Mouse (Mus musculus) heart, postnatal 0 days (tissue): ENCODE measurements around the gene Pygm. TPM values are rescaled to one million over a fixed set of nuclear protein-coding genes. Genes with fewer than 3 reads are reported as not detected.
A peak's percentile ranks its signal among the peaks of the same experiment; 100 is the strongest.

ENCODE experiments used
- ATAC-seq: fragments of 200-750 bp; cut with Nextera tagmentation; 2 replicates; pipeline ENCODE4 v1.8.0; 2017; ENCODE audit warnings: low read depth, moderate number of reproducible peaks, moderate library complexity; ENCODE audit not compliant: insufficient read depth
- DNase-seq: peaks from one replicate; pipeline ENCODE4 v3.0.0-alpha.2; 2016; ENCODE audit warnings: low spot score
- H3K27ac ChIP-seq: fragments of 300-500 bp; sonication (generic); 2 replicates; pipeline ENCODE4 v1.5.1; 2014; ENCODE audit warnings: low read depth, mild to moderate bottlenecking
- H3K27me3 ChIP-seq: fragments of 300-500 bp; sonication (generic); 2 replicates; pipeline ENCODE4 v1.6.1; 2014; ENCODE audit warnings: low read length, mixed read lengths; ENCODE audit not compliant: control insufficient read depth, insufficient read depth
- H3K36me3 ChIP-seq: fragments of 300-500 bp; sonication (generic); replicated peaks from 2 replicates; pipeline ENCODE4 v1.6.1; 2014; ENCODE audit warnings: low read length, mixed read lengths; ENCODE audit not compliant: control insufficient read depth, insufficient read depth
- H3K4me1 ChIP-seq: fragments of 300-500 bp; sonication (generic); 2 replicates; pipeline ENCODE4 v1.6.1; 2014; ENCODE audit warnings: antibody characterized with exemption; ENCODE audit not compliant: control insufficient read depth, insufficient read depth
- H3K4me2 ChIP-seq: fragments of 300-500 bp; sonication (generic); 2 replicates; pipeline ENCODE4 v1.6.1; 2014; ENCODE audit warnings: low read depth, mild to moderate bottlenecking, low read length, moderate library complexity
- H3K4me3 ChIP-seq: fragments of 300-500 bp; sonication (generic); 2 replicates; pipeline ENCODE4 v1.5.1; 2014; ENCODE audit warnings: low read depth, low read length
- H3K9ac ChIP-seq: fragments of 300-500 bp; sonication (generic); replicated peaks from 2 replicates; pipeline ENCODE4 v1.6.1; 2014; ENCODE audit warnings: low read depth, low read length, mixed read lengths
- H3K9me3 ChIP-seq: fragments of 300-500 bp; sonication (generic); replicated peaks from 2 replicates; pipeline ENCODE4 v1.6.1; 2016; ENCODE audit warnings: low read length; ENCODE audit not compliant: control insufficient read depth
- CTCF ChIP-seq: IDR thresholded peaks from 2 replicates; pipeline ENCODE4 v1.5.1; 2016; ENCODE audit warnings: antibody characterized with exemption, control low read depth, low read depth
- EP300 ChIP-seq: IDR thresholded peaks from 2 replicates; pipeline ENCODE4 v1.6.1; 2016; ENCODE audit warnings: antibody characterized with exemption, low read depth
- WGBS: fragments of 180-500 bp; shearing (Covaris S2); extraction: QIAGEN DNeasy Blood & Tissue Kit; methylation state at CpG from one replicate; pipeline ENCODE4 v1.1.7; 2014; 5-methylcytosine and 5-hydroxymethylcytosine counted together
- polyA plus RNA-seq: library from polyadenylated mRNA; unstranded; fragments of >200 nt; fragmentation: Nextera tagmentation; extraction: Ambion mirVana; gene quantifications from 2 replicates; pipeline ENCODE4 v1.2.1, GENCODE M21; 2015
- total RNA-seq: library from RNA; depleted of rRNA; stranded (reverse); fragments of >200 nt; gene quantifications from 2 replicates; pipeline ENCODE4 v1.2.3, GENCODE M21; 2014; ENCODE audit warnings: low replicate concordance

Pygm gene
- total and polyA plus RNA-seq, 2 experiments from 2014 or later, result 400 to 487 TPM

DNA sequence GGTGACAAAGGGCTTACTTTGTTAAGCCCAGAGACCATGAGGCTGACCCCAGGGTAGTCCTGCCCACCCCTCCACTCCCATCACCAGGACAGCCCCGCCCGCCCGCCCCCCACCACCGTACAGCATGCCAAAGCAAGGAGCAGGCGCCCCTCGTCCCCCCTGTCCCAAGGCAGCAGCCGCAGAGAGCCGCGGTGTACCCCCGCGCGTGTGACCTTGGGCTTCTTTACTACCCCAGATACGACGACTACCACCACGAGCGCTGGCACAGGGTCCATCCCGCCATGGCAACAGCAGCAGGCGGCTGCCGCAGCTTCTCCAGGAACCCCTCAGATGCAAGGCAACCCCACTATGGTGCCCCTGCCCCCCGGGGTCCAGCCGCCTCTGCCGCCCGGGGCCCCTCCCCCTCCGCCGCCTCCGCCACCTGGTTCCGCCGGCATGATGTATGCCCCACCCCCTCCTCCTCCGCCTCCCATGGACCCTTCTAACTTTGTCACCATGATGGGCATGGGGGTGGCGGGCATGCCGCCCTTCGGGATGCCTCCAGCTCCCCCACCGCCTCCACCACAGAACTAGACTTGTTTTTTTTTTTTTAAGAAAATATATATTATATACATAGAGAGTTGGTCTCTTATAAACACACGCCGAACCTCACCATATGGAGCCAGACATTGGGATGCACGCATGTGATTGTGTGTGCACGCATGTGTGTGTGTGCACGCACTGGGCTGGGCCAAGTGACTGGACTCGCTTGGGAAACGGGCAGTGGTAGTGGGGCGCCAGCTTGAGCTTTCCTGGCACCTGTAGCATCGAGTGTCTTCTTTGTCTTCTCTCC lies 8.6 kb upstream of the Pygm start:
- Histone ChIP-seq H3K27ac (no peak overlapping the region), H3K9me3 (no peaks in the 10 kb centered on the region), H3K4me2 (no peak overlapping the region), H3K27me3 (no peaks in the 10 kb centered on the region), H3K4me3 (no peak overlapping the region), H3K36me3 (peaks cover 73% of the 10 kb centered on the region), H3K9ac (no peak overlapping the region), H3K4me1 (peaks cover 17% of the 10 kb centered on the region; the same call in 1 of the 2 replicates)
- DNase-seq (no peak), ATAC-seq (no peak)
- 93% methylated on average over 35 of the region's 42 CpGs for WGBS
- TF ChIP-seq CTCF (no peak), EP300 (no peak)

GRCm38 (mm10) chr19:6376255-6376564 lies 8.0 kb upstream of the Pygm start:
- Histone ChIP-seq H3K27ac (no peak overlapping the region), H3K4me1 (peaks cover 17% of the 10 kb centered on the region; the same call in 1 of the 2 replicates), H3K4me2 (no peak overlapping the region), H3K36me3 (peaks cover 68% of the 10 kb centered on the region), H3K9ac (no peak overlapping the region), H3K27me3 (no peaks in the 10 kb centered on the region), H3K9me3 (no peaks in the 10 kb centered on the region), H3K4me3 (no peak overlapping the region)
- no peak for DNase-seq
- peak; percentile 66 for TF ChIP-seq CTCF
- TF ChIP-seq EP300, result no peak
- 71% methylated on average over 14 of the region's 14 CpGs for WGBS
- no peak for ATAC-seq

DNA sequence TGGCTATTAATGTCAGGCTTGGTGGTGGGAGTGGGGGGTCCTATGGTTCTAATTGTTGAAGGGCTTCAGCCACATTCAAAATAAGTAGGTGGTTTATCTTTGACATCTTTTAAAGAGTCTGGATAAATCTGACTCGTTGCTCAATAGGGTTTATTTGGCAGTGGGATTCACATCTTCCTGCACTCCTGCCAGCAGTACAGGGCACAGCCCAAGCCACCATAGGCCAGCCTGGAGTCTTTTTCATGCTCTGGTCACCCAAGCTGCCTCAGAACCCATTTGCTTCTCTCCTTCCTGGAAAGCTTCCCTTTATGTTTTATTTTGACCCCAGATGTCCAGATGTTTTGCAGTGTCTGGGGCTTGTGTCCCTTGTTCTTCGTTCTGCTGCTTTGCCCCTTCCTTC lies 7.6 kb upstream of the Pygm start:
- no peak for DNase-seq
- TF ChIP-seq CTCF (no peak), EP300 (no peak)
- Histone ChIP-seq H3K36me3 (peaks cover 63% of the 10 kb centered on the region), H3K27me3 (no peaks in the 10 kb centered on the region), H3K4me2 (no peak overlapping the region), H3K9ac (no peak overlapping the region), H3K9me3 (no peaks in the 10 kb centered on the region), H3K4me1 (peaks cover 17% of the 10 kb centered on the region; the same call in 1 of the 2 replicates), H3K27ac (peak overlapping the region; percentile 61; the same call in 1 of the 2 replicates), H3K4me3 (no peak overlapping the region)
- 50% methylated on average over 2 of the region's 2 CpGs for WGBS
- ATAC-seq, result no peak

DNA sequence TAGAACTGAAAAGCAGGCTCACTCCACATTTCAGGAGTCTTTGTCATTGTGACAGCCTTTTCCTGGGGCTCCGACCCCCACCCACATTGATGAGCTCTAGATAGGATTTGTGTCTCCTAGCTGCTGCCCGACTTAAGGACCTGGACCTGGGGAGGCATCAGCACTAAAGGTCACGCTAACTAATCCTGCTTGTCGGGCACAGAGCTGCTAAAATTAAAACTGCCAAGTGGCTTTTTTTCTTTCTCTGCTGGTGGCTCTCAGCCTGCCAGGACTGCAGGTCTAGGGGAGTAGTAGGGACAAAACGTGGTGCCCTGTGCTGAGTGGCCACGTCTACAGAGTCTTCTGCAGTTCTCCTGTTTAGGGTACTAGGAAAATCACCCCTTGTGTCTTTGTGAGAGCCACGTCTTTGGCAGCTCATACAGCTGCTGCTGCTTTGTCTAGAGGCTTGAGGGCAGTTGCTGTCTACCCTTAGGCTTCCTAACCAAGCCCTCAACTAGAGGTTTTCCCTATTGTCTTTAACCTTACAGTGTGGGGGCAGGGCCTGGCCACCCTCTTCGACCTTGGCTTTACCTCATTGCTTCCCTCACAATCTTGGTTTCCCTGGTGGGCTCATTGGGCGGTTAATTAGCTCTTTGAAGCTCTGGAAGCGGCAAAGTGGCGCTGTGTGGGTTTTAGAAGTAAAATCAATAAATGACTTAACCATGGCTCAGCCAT lies 6.7 kb upstream of the Pygm start:
- WGBS, result 61% methylated on average over 11 of the region's 11 CpGs
- TF ChIP-seq CTCF, result no peak
- no peak for TF ChIP-seq EP300
- ATAC-seq (0 out of 2 replicates have a peak, but pooled peaks have one; percentile 19), DNase-seq (peak; percentile 39)
- Histone ChIP-seq H3K9me3 (no peaks in the 10 kb centered on the region), H3K27ac (peak overlapping the region; percentile 61), H3K4me3 (no peak overlapping the region), H3K4me2 (no peak overlapping the region), H3K36me3 (peaks cover 55% of the 10 kb centered on the region), H3K27me3 (no peaks in the 10 kb centered on the region), H3K9ac (no peak overlapping the region), H3K4me1 (peaks cover 23% of the 10 kb centered on the region)

DNA sequence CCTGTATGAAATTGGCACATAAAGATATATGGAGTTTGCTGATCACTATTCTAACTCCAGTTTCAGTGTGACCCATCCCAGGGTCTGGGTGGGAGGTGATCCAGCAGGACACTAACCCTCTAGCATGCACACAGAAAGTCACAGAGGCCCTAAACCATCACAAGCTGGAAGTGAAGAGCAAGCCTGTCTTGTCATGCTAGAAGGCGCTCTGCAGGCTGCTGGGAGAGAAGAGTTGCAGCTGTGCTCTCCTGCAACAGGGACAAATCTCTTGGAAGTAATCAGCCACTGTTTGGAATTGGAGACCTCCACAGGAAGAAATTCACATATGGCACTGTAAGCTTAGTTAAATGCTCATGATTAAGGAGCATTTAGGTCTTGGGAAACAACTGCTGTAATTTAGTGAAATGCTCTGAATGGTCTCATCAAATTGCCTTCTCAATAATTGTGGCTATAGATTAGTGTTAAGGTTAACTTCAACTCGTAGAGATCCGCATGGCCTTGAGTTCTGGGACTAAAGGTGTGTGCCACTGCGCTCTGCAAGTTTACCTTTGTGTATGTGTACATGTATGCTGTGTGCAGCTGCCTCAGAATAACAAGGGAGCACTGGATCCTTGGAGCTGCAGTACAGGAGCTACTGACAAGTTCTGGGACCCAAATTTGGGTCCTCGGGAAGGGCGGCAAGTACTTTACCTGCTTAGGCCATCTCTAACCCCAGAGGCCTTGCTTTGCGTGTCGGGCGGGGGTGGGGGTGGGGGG lies 3.6 kb upstream of the Pygm start:
- Histone ChIP-seq H3K27me3 (no peaks in the 10 kb centered on the region), H3K9me3 (no peaks in the 10 kb centered on the region), H3K4me2 (no peak overlapping the region), H3K4me1 (peaks cover 40% of the 10 kb centered on the region), H3K9ac (no peak overlapping the region), H3K27ac (no peak overlapping the region), H3K4me3 (no peak overlapping the region), H3K36me3 (peaks cover 25% of the 10 kb centered on the region)
- DNase-seq (no peak), ATAC-seq (no peak)
- TF ChIP-seq EP300, result no peak
- no peak for TF ChIP-seq CTCF
- 90% methylated on average over 9 of the region's 9 CpGs for WGBS
